ENCODE assay signal across 19 mouse cellular contexts in genomic region chr7:114300782-114301181, GRCm38 (mm10).
"Had no signal": no experiment of that assay in that cellular context is flagged by ENCODE, and none has a peak within 500 bp of the region (broad histone marks: within the 10 kb centered on the region; RNA-seq: fewer than 3 reads in every experiment).

No protein-coding gene starts in this region.

- H3K4me2 ChIP-seq: liver, embryonic 13.5 days; liver, embryonic 15.5 days; lung, embryonic 14.5 days; midbrain, embryonic 12.5 days; neural tube, embryonic 12.5 days; stomach, embryonic 15.5 days had no signal

- H3K9ac ChIP-seq: liver, embryonic 13.5 days; liver, embryonic 15.5 days; lung, embryonic 14.5 days; midbrain, embryonic 12.5 days; neural tube, embryonic 12.5 days; stomach, embryonic 15.5 days had no signal

- H3K9me3 ChIP-seq: liver, embryonic 13.5 days; liver, embryonic 15.5 days; midbrain, embryonic 10.5 days; midbrain, embryonic 12.5 days; neural tube, embryonic 12.5 days; stomach, embryonic 15.5 days had no signal

- H3K36me3 ChIP-seq: liver, embryonic 13.5 days; liver, embryonic 15.5 days; midbrain, embryonic 10.5 days; midbrain, embryonic 12.5 days; neural tube, embryonic 12.5 days; stomach, embryonic 15.5 days had no signal

- H3K4me3 ChIP-seq: liver, embryonic 13.5 days; liver, embryonic 15.5 days; midbrain, embryonic 10.5 days; midbrain, embryonic 12.5 days; myocyte; neural tube, embryonic 12.5 days; stomach, embryonic 15.5 days had no signal

- H3K27me3 ChIP-seq: liver, embryonic 13.5 days; liver, embryonic 15.5 days; midbrain, embryonic 12.5 days; neural tube, embryonic 12.5 days; stomach, embryonic 15.5 days had no signal

- H3K4me1 ChIP-seq: liver, embryonic 13.5 days; liver, embryonic 15.5 days; midbrain, embryonic 10.5 days; midbrain, embryonic 12.5 days; neural tube, embryonic 12.5 days; stomach, embryonic 15.5 days had no signal

- H3K27ac ChIP-seq: liver, embryonic 13.5 days; liver, embryonic 15.5 days; midbrain, embryonic 10.5 days; midbrain, embryonic 12.5 days; neural tube, embryonic 12.5 days; stomach, embryonic 15.5 days; stomach, postnatal 0 days had no signal

- DNase-seq: liver, embryonic 13.5 days; lung, adult 18-20 months; lung, embryonic 14.5 days; lung, postnatal 10 days; midbrain, embryonic 14.5 days; retina, postnatal 1 day; right cerebral cortex, adult 18-20 months; right cerebral cortex, postnatal 25 days; right cerebral cortex, postnatal 4 days; thymus, adult 2 months; thymus, postnatal 25 days had no signal

- ATAC-seq: midbrain, embryonic 16.5 days had no signal
